Mouse (Mus musculus): ENCODE data around the gene Vwa3a.

DNA sequence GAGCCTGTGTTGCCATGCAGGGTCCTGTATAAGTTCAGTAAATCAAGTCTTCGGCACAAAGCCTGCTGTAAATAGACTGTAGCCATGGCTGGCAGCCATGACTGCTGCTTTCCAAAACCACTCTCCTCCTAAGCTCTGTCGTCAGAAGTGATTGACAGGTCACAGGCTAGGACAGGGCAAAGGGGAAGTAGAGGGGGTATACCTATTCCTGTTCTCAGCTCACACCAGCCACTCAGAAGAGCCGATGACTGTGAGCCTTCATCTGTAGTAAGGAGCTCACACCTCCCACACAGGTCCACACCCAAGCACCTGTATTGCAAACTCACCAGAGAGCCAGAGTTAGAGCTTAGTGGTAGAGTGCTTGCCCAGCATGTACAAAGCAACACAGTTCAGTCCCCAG is 57.3 kb downstream of the Vwa3a start:
- TF ChIP-seq CTCF (IDR thresholded peaks at IDR 0.05) (no peak), EP300 (IDR thresholded peaks at IDR 0.05) (no peak)

All from lung, postnatal 0 days (tissue).